Mouse (Mus musculus): Measurements from ENCODE around the gene Gbp3. TPM values are rescaled to one million over a fixed set of nuclear protein-coding genes. Genes with fewer than 3 reads are reported as not detected.

Gbp3 gene
- polyA plus RNA-seq, 2 experiments: 1.3 to 1.4 TPM

GRCm38 (mm10) chr3:142587386-142587785, 27.6 kb downstream of the Gbp3 start:
- no peak overlapping the region for H3K4me2 ChIP-seq (ENCODE audit: low read depth)
- DNase-seq (ENCODE audit: low read depth in 3 of 3, low spot score in 3 of 3): no peak
- no peak overlapping the region for H3K9ac ChIP-seq (replicated peaks)
- ATAC-seq (ENCODE audit: insufficient read depth): no peak
- no peak overlapping the region for H3K4me3 ChIP-seq (ENCODE audit: insufficient read depth in 1 of 2, low read depth in 2 of 2, low read length in 2 of 2)
- no peak overlapping the region for H3K27ac ChIP-seq
- no peaks in the 10 kb centered on the region for H3K36me3 ChIP-seq (replicated peaks; ENCODE audit: control insufficient read depth, insufficient read depth, low read depth)
- H3K27me3 ChIP-seq (ENCODE audit: control insufficient read depth, insufficient read depth, low read length): no peaks in the 10 kb centered on the region
- no peaks in the 10 kb centered on the region for H3K4me1 ChIP-seq (replicated peaks; ENCODE audit: control insufficient read depth in 2 of 2, insufficient read depth in 2 of 2, low read length in 1 of 2)
- no peak for TF ChIP-seq EP300 (IDR thresholded peaks at IDR 0.05; ENCODE audit: low read depth)
- TF ChIP-seq CTCF (IDR thresholded peaks at IDR 0.05; ENCODE audit: low read depth): no peak
- no peaks in the 10 kb centered on the region for H3K9me3 ChIP-seq (ENCODE audit: control insufficient read depth, low read length)

- ATAC-seq (ENCODE audit: insufficient read depth) (no peak), DNase-seq (ENCODE audit: low read depth in 3 of 3, low spot score in 3 of 3) (no peak)
- 52% methylated on average over 2 of the region's 2 CpGs for WGBS (ENCODE audit: insufficient replicate concordance)
- no peak overlapping the region for H3K4me3 ChIP-seq (ENCODE audit: insufficient read depth in 1 of 2, low read depth in 2 of 2, low read length in 2 of 2)
- TF ChIP-seq EP300 (IDR thresholded peaks at IDR 0.05; ENCODE audit: low read depth): no peak
- no peak for TF ChIP-seq CTCF (IDR thresholded peaks at IDR 0.05; ENCODE audit: low read depth)
- no peak overlapping the region for H3K4me2 ChIP-seq (ENCODE audit: low read depth)
- no peaks in the 10 kb centered on the region for H3K27me3 ChIP-seq (ENCODE audit: control insufficient read depth, insufficient read depth, low read length)
- no peaks in the 10 kb centered on the region for H3K9me3 ChIP-seq (ENCODE audit: control insufficient read depth, low read length)
- no peaks in the 10 kb centered on the region for H3K36me3 ChIP-seq (replicated peaks; ENCODE audit: control insufficient read depth, insufficient read depth, low read depth)
- no peaks in the 10 kb centered on the region for H3K4me1 ChIP-seq (replicated peaks; ENCODE audit: control insufficient read depth in 2 of 2, insufficient read depth in 2 of 2, low read length in 1 of 2)
- no peak overlapping the region for H3K27ac ChIP-seq
- H3K9ac ChIP-seq (replicated peaks): no peak overlapping the region
Measured at GRCm38 (mm10) chr3:142588888-142589287, 29.1 kb downstream of the Gbp3 start.

- TF ChIP-seq CTCF (IDR thresholded peaks at IDR 0.05; ENCODE audit: low read depth) (no peak), EP300 (IDR thresholded peaks at IDR 0.05; ENCODE audit: low read depth) (no peak)
- 66% methylated on average over 4 of the region's 4 CpGs for WGBS (ENCODE audit: insufficient replicate concordance)
- no peak overlapping the region for H3K4me2 ChIP-seq (ENCODE audit: low read depth)
Measured at GRCm38 (mm10) chr3:142590431-142591067, 30.7 kb downstream of the Gbp3 start.

GRCm38 (mm10) chr3:142594547-142594946, 34.7 kb downstream of the Gbp3 start, which contains the start of gene Gbp2b:
Gene Gbp2b, plus strand, starts transcription at chr3:142594847.
- Histone ChIP-seq H3K9ac (replicated peaks) (no peak within 1 kb of the TSS), H3K27me3 (ENCODE audit: control insufficient read depth, insufficient read depth, low read length) (no peaks in the 10 kb centered on the region), H3K4me3 (ENCODE audit: insufficient read depth in 1 of 2, low read depth in 2 of 2, low read length in 2 of 2) (no peak within 1 kb of the TSS), H3K4me1 (replicated peaks; ENCODE audit: control insufficient read depth in 2 of 2, insufficient read depth in 2 of 2, low read length in 1 of 2) (no peaks in the 10 kb centered on the region), H3K27ac (no peak within 1 kb of the TSS), H3K36me3 (replicated peaks; ENCODE audit: control insufficient read depth, insufficient read depth, low read depth) (no peaks in the 10 kb centered on the region), H3K4me2 (ENCODE audit: low read depth) (no peak within 1 kb of the TSS), H3K9me3 (ENCODE audit: control insufficient read depth, low read length) (no peaks in the 10 kb centered on the region)
- 44% methylated on average over 1 of the region's 1 CpGs for WGBS (ENCODE audit: insufficient replicate concordance)
- TF ChIP-seq CTCF (IDR thresholded peaks at IDR 0.05; ENCODE audit: low read depth): no peak
- no peak for TF ChIP-seq EP300 (IDR thresholded peaks at IDR 0.05; ENCODE audit: low read depth)
- ATAC-seq (ENCODE audit: insufficient read depth) (no peak), DNase-seq (ENCODE audit: low read depth in 3 of 3, low spot score in 3 of 3) (no peak)

More at GRCm38 (mm10) chr3:142590431-142591067, 30.7 kb downstream of the Gbp3 start:
- Histone ChIP-seq H3K9me3 (ENCODE audit: control insufficient read depth, low read length) (no peaks in the 10 kb centered on the region), H3K9ac (replicated peaks) (no peak overlapping the region), H3K4me3 (ENCODE audit: insufficient read depth in 1 of 2, low read depth in 2 of 2, low read length in 2 of 2) (no peak overlapping the region), H3K36me3 (replicated peaks; ENCODE audit: control insufficient read depth, insufficient read depth, low read depth) (no peaks in the 10 kb centered on the region), H3K27me3 (ENCODE audit: control insufficient read depth, insufficient read depth, low read length) (no peaks in the 10 kb centered on the region), H3K27ac (no peak overlapping the region), H3K4me1 (replicated peaks; ENCODE audit: control insufficient read depth in 2 of 2, insufficient read depth in 2 of 2, low read length in 1 of 2) (no peaks in the 10 kb centered on the region)
- DNase-seq (ENCODE audit: low read depth in 3 of 3, low spot score in 3 of 3) (no peak), ATAC-seq (ENCODE audit: insufficient read depth) (no peak)

- Histone ChIP-seq H3K4me2 (ENCODE audit: low read depth) (no peak overlapping the region), H3K36me3 (replicated peaks; ENCODE audit: control insufficient read depth, insufficient read depth, low read depth) (no peaks in the 10 kb centered on the region), H3K27ac (no peak overlapping the region), H3K27me3 (ENCODE audit: control insufficient read depth, insufficient read depth, low read length) (no peaks in the 10 kb centered on the region), H3K9ac (replicated peaks) (no peak overlapping the region), H3K4me3 (ENCODE audit: insufficient read depth in 1 of 2, low read depth in 2 of 2, low read length in 2 of 2) (no peak overlapping the region), H3K9me3 (ENCODE audit: control insufficient read depth, low read length) (no peaks in the 10 kb centered on the region), H3K4me1 (replicated peaks; ENCODE audit: control insufficient read depth in 2 of 2, insufficient read depth in 2 of 2, low read length in 1 of 2) (no peaks in the 10 kb centered on the region)
- ATAC-seq (ENCODE audit: insufficient read depth) (no peak), DNase-seq (ENCODE audit: low read depth in 3 of 3, low spot score in 3 of 3) (no peak)
- WGBS (ENCODE audit: insufficient replicate concordance): 38% methylated on average over 3 of the region's 3 CpGs
- TF ChIP-seq EP300 (IDR thresholded peaks at IDR 0.05; ENCODE audit: low read depth): no peak
- no peak for TF ChIP-seq CTCF (IDR thresholded peaks at IDR 0.05; ENCODE audit: low read depth)
Measured at GRCm38 (mm10) chr3:142597923-142598322, 38.1 kb downstream of the Gbp3 start.

All from liver, embryonic 14.5 days (tissue).